In genomic region chr19:33065274-33066200, GRCm38 (mm10) we compare ENCODE assay signal across 12 mouse cellular contexts.
A peak's percentile ranks its signal among the peaks of the same experiment; 100 is the strongest.
DNase-seq lines count a peak whose midpoint lies in the region; ATAC-seq and TF ChIP-seq lines count a peak whose summit lies in the region.
"Had no signal": no experiment of that assay in that cellular context is flagged by ENCODE, and none has a peak within 500 bp of the region (broad histone marks: within the 10 kb centered on the region; RNA-seq: fewer than 3 reads in every experiment).

No protein-coding gene starts in this region.

- H3K4me2 ChIP-seq in hindbrain, postnatal 0 days (ENCODE audit: low read depth, low read length) = peak overlapping the region; percentile 19
- H3K4me2 ChIP-seq in hindbrain, embryonic 11.5 days (replicated peaks; ENCODE audit: low read depth, low read length) = no peak overlapping the region
- 0 out of 2 replicates have a peak overlapping the region, but pooled peaks have one; percentile 8 for H3K4me2 ChIP-seq in midbrain, embryonic 14.5 days (ENCODE audit: low read length)
- H3K4me2 ChIP-seq in midbrain, embryonic 15.5 days = no peak overlapping the region
- H3K4me2 ChIP-seq in embryonic facial prominence, embryonic 11.5 days (ENCODE audit: low read depth, low read length) = no peak overlapping the region
- H3K4me2 ChIP-seq: liver, embryonic 12.5 days had no signal

- no peak overlapping the region for H3K4me3 ChIP-seq in hindbrain, postnatal 0 days (ENCODE audit: low read length)
- H3K4me3 ChIP-seq in hindbrain, embryonic 11.5 days (ENCODE audit: low read depth, low read length) = no peak overlapping the region
- H3K4me3 ChIP-seq in midbrain, embryonic 14.5 days (replicated peaks; ENCODE audit: low read depth, low read length) = no peak overlapping the region
- H3K4me3 ChIP-seq in midbrain, embryonic 15.5 days = no peak overlapping the region
- H3K4me3 ChIP-seq in embryonic facial prominence, embryonic 11.5 days (ENCODE audit: low read depth, low read length) = no peak overlapping the region
- H3K4me3 ChIP-seq: liver, embryonic 12.5 days; myocyte had no signal

- no peaks in the 10 kb centered on the region for H3K36me3 ChIP-seq in hindbrain, postnatal 0 days (ENCODE audit: insufficient read depth, low read length)
- no peaks in the 10 kb centered on the region for H3K36me3 ChIP-seq in hindbrain, embryonic 11.5 days (ENCODE audit: control insufficient read depth, insufficient read depth, low read length)
- no peaks in the 10 kb centered on the region for H3K36me3 ChIP-seq in midbrain, embryonic 14.5 days (ENCODE audit: control insufficient read depth, insufficient read depth, low read length)
- no peaks in the 10 kb centered on the region for H3K36me3 ChIP-seq in midbrain, embryonic 15.5 days (replicated peaks)
- no peaks in the 10 kb centered on the region for H3K36me3 ChIP-seq in embryonic facial prominence, embryonic 11.5 days (replicated peaks; ENCODE audit: control insufficient read depth, insufficient read depth, low read depth, low read length)
- H3K36me3 ChIP-seq: liver, embryonic 12.5 days had no signal

- H3K4me1 ChIP-seq in hindbrain, postnatal 0 days (ENCODE audit: insufficient read depth, low read length) = no peaks in the 10 kb centered on the region
- no peaks in the 10 kb centered on the region for H3K4me1 ChIP-seq in hindbrain, embryonic 11.5 days (replicated peaks; ENCODE audit: control insufficient read depth, insufficient read depth, low read length)
- H3K4me1 ChIP-seq in midbrain, embryonic 14.5 days (ENCODE audit: control insufficient read depth, insufficient read depth, low read length) = no peaks in the 10 kb centered on the region
- 0 out of 2 replicates have a peak, but pooled peaks cover 4% of the 10 kb centered on the region for H3K4me1 ChIP-seq in midbrain, embryonic 15.5 days
- H3K4me1 ChIP-seq in embryonic facial prominence, embryonic 11.5 days (ENCODE audit: control insufficient read depth, insufficient read depth, low read length) = no peaks in the 10 kb centered on the region; the same call in 1 of the 2 replicates
- H3K4me1 ChIP-seq: liver, embryonic 12.5 days had no signal

- DNase-seq in hindbrain, postnatal 0 days (ENCODE audit: low spot score) = peak; percentile 51
- DNase-seq in hindbrain, embryonic 11.5 days (ENCODE audit: low spot score) = no peak
- DNase-seq in midbrain, embryonic 14.5 days = peak; percentile 21
- peak; percentile 72 for DNase-seq in embryonic facial prominence, embryonic 11.5 days (ENCODE audit: low spot score)
- peak; percentile 20 for DNase-seq in skeletal muscle tissue, adult 2 months (ENCODE audit: low read depth, low spot score)
- DNase-seq in Muller cell, postnatal 12 days (ENCODE audit: inconsistent ontology term) = no peak
- no peak for DNase-seq in spleen, postnatal 4 days (ENCODE audit: low spot score in 2 of 2)
- DNase-seq: adrenal gland, adult 8-10 months; cerebellum, adult 9-11 months had no signal

- no peaks in the 10 kb centered on the region for H3K27me3 ChIP-seq in hindbrain, postnatal 0 days (ENCODE audit: insufficient read depth, low read length)
- H3K27me3 ChIP-seq in hindbrain, embryonic 11.5 days (ENCODE audit: control insufficient read depth, insufficient read depth, low read length) = no peaks in the 10 kb centered on the region
- H3K27me3 ChIP-seq in midbrain, embryonic 14.5 days (ENCODE audit: control insufficient read depth, insufficient read depth, low read length) = no peaks in the 10 kb centered on the region
- 0 out of 2 replicates have a peak, but pooled peaks cover 4% of the 10 kb centered on the region for H3K27me3 ChIP-seq in midbrain, embryonic 15.5 days (replicated peaks)
- no peaks in the 10 kb centered on the region for H3K27me3 ChIP-seq in embryonic facial prominence, embryonic 11.5 days (ENCODE audit: control insufficient read depth, insufficient read depth, low read length)
- H3K27me3 ChIP-seq: liver, embryonic 12.5 days had no signal

- no peaks in the 10 kb centered on the region for H3K9me3 ChIP-seq in hindbrain, postnatal 0 days (ENCODE audit: low read length)
- no peaks in the 10 kb centered on the region for H3K9me3 ChIP-seq in hindbrain, embryonic 11.5 days (ENCODE audit: control insufficient read depth, low read length)
- H3K9me3 ChIP-seq in midbrain, embryonic 14.5 days (ENCODE audit: control insufficient read depth, low read length) = no peaks in the 10 kb centered on the region
- no peaks in the 10 kb centered on the region for H3K9me3 ChIP-seq in midbrain, embryonic 15.5 days
- H3K9me3 ChIP-seq in embryonic facial prominence, embryonic 11.5 days (replicated peaks; ENCODE audit: control insufficient read depth, low read length) = no peaks in the 10 kb centered on the region
- H3K9me3 ChIP-seq: liver, embryonic 12.5 days had no signal

- no peak for TF ChIP-seq CTCF in hindbrain, postnatal 0 days (IDR thresholded peaks at IDR 0.05; ENCODE audit: low read depth)

- ATAC-seq in hindbrain, postnatal 0 days = 0 out of 2 replicates have a peak, but pooled peaks have one; percentile 62
- no peak for ATAC-seq in hindbrain, embryonic 11.5 days (ENCODE audit: low FRiP score)
- no peak for ATAC-seq in midbrain, embryonic 14.5 days (ENCODE audit: low FRiP score, low TSS enrichment)
- no peak for ATAC-seq in midbrain, embryonic 15.5 days (replicated peaks)
- ATAC-seq in embryonic facial prominence, embryonic 11.5 days (replicated peaks; ENCODE audit: insufficient number of reproducible peaks, low FRiP score, low TSS enrichment, low read depth) = no peak
- ATAC-seq: liver, embryonic 12.5 days had no signal

- WGBS in hindbrain, postnatal 0 days = 60% methylated on average over 19 of the region's 19 CpGs
- WGBS in hindbrain, embryonic 11.5 days = 71% methylated on average over 19 of the region's 19 CpGs
- WGBS in midbrain, embryonic 14.5 days = 64% methylated on average over 19 of the region's 19 CpGs
- WGBS in midbrain, embryonic 15.5 days = 59% methylated on average over 19 of the region's 19 CpGs
- 44% methylated on average over 19 of the region's 19 CpGs for WGBS in embryonic facial prominence, embryonic 11.5 days

- no peak overlapping the region for H3K9ac ChIP-seq in hindbrain, postnatal 0 days (replicated peaks; ENCODE audit: low read length)
- no peak overlapping the region for H3K9ac ChIP-seq in hindbrain, embryonic 11.5 days (ENCODE audit: low read depth, low read length)
- no peak overlapping the region for H3K9ac ChIP-seq in midbrain, embryonic 14.5 days (replicated peaks; ENCODE audit: low read length)
- H3K9ac ChIP-seq in midbrain, embryonic 15.5 days = no peak overlapping the region
- H3K9ac ChIP-seq in embryonic facial prominence, embryonic 11.5 days (replicated peaks; ENCODE audit: low read length) = no peak overlapping the region
- H3K9ac ChIP-seq: liver, embryonic 12.5 days had no signal

- peak overlapping the region; percentile 26; the same call in 1 of the 2 replicates for H3K27ac ChIP-seq in hindbrain, postnatal 0 days
- no peak overlapping the region for H3K27ac ChIP-seq in hindbrain, embryonic 11.5 days (ENCODE audit: low read depth, low read length)
- H3K27ac ChIP-seq in midbrain, embryonic 14.5 days (replicated peaks; ENCODE audit: low read depth, low read length) = no peak overlapping the region
- no peak overlapping the region for H3K27ac ChIP-seq in midbrain, embryonic 15.5 days
- no peak overlapping the region for H3K27ac ChIP-seq in embryonic facial prominence, embryonic 11.5 days (replicated peaks; ENCODE audit: low read depth, low read length)
- H3K27ac ChIP-seq: liver, embryonic 12.5 days had no signal

Comparison
In these comparisons a context has a peak if more than half of its experiments do, and no peak if none do; other contexts are left out.
1. DNase-seq: peak in hindbrain, postnatal 0 days (single experiment), midbrain, embryonic 14.5 days (single experiment), embryonic facial prominence, embryonic 11.5 days (single experiment) and skeletal muscle tissue, adult 2 months (single experiment); none in hindbrain, embryonic 11.5 days (single experiment), Muller cell, postnatal 12 days (single experiment) and spleen, postnatal 4 days (0 of 2).
2. H3K4me2 ChIP-seq: peak in hindbrain, postnatal 0 days (single experiment) and midbrain, embryonic 14.5 days (single experiment); none in hindbrain, embryonic 11.5 days (single experiment), midbrain, embryonic 15.5 days (single experiment) and embryonic facial prominence, embryonic 11.5 days (single experiment).